Mouse (Mus musculus) adrenal gland, adult 18-20 months (tissue): ENCODE results near the gene Etv5. TPM values are rescaled to one million over a fixed set of nuclear protein-coding genes. Genes with fewer than 3 reads are reported as not detected.

Experiments
- DNase-seq, 2 experiments: peaks; one replicate each; pipeline ENCODE4 v3.0.0; 2021 to 2022; ENCODE audit warnings: low spot score in 2 of 2
- total RNA-seq, 2 experiments: library from RNA; stranded (reverse); gene quantifications; 1 replicate in 1 of 2; 2 replicates in 1 of 2; pipeline ENCODE4 v1.2.3; 2021

Gene Etv5
- total RNA-seq, 2 experiments from 2014 or later, result 18.2 to 26.9 TPM

- DNase-seq, result peak; percentile 33 to 40
These were observed 9.1 kb downstream of the Etv5 start for GRCm38 (mm10) chr16:22430211-22430951.

GRCm38 (mm10) chr16:22429377-22429776, 10.1 kb downstream of the Etv5 start:
- DNase-seq, result no peak

GRCm38 (mm10) chr16:22428853-22429341, 10.6 kb downstream of the Etv5 start:
- DNase-seq, result peak; percentile 33 to 38

- no peak for DNase-seq
These were observed 12.7 kb downstream of the Etv5 start for GRCm38 (mm10) chr16:22426866-22427265.

- DNase-seq, result no peak
These were observed 17.3 kb downstream of the Etv5 start for GRCm38 (mm10) chr16:22422256-22422655.

GRCm38 (mm10) chr16:22417931-22418330, 21.6 kb downstream of the Etv5 start:
- DNase-seq, result no peak

GRCm38 (mm10) chr16:22417044-22417443, 22.5 kb downstream of the Etv5 start:
- no peak for DNase-seq

- no peak for DNase-seq
These were observed 23.2 kb downstream of the Etv5 start for GRCm38 (mm10) chr16:22416140-22416848.

- no peak for DNase-seq
These were observed 25.2 kb downstream of the Etv5 start for GRCm38 (mm10) chr16:22414205-22414754.

- DNase-seq, result no peak
These were observed 26.9 kb downstream of the Etv5 start for GRCm38 (mm10) chr16:22412459-22413229.

- DNase-seq, result no peak
These were observed 27.8 kb downstream of the Etv5 start for GRCm38 (mm10) chr16:22411764-22412163.

- no peak for DNase-seq
These were observed 29.5 kb downstream of the Etv5 start for GRCm38 (mm10) chr16:22410000-22410399.

- no peak for DNase-seq
These were observed 30.7 kb downstream of the Etv5 start for GRCm38 (mm10) chr16:22408642-22409360.

- DNase-seq, result no peak
These were observed 32.8 kb downstream of the Etv5 start for GRCm38 (mm10) chr16:22406747-22407146.

- no peak for DNase-seq
These were observed 33.5 kb downstream of the Etv5 start for GRCm38 (mm10) chr16:22406050-22406449.

- no peak for DNase-seq
These were observed 34.0 kb downstream of the Etv5 start for GRCm38 (mm10) chr16:22405492-22405891.

GRCm38 (mm10) chr16:22403715-22404114, 35.8 kb downstream of the Etv5 start:
- no peak for DNase-seq

- DNase-seq, result no peak
These were observed 36.9 kb downstream of the Etv5 start for GRCm38 (mm10) chr16:22402600-22402999.

- no peak for DNase-seq
These were observed 39.3 kb downstream of the Etv5 start for GRCm38 (mm10) chr16:22400226-22400625.

GRCm38 (mm10) chr16:22398784-22399453, 40.6 kb downstream of the Etv5 start:
- no peak for DNase-seq
